Mouse (Mus musculus): Measurements from ENCODE around the gene Nck2.

GRCm38 (mm10) chr1:43486956-43487722 is 42.8 kb downstream of the Nck2 start:
- TF ChIP-seq CTCF (IDR thresholded peaks at IDR 0.05; ENCODE audit: low read depth) (no peak), EP300 (IDR thresholded peaks at IDR 0.05; ENCODE audit: low read depth) (no peak)
